Mouse (Mus musculus) thymus, adult 2 months (tissue): ENCODE data around the gene Prkcb.

Experiments used
- CTCF ChIP-seq: fragments of 200-500 bp; IDR thresholded peaks from 2 replicates; pipeline ENCODE4 v1.5.1; 2012; ENCODE audit warnings: mild to moderate bottlenecking, control low read depth, low read length, moderate library complexity, borderline replicate concordance; ENCODE audit not compliant: control insufficient read depth, poor library complexity, insufficient read depth; ENCODE audit errors: extremely low read depth
- POLR2A ChIP-seq: fragments of 200-500 bp; IDR thresholded peaks from 2 replicates; pipeline ENCODE4 v1.6.1; 2012; ENCODE audit warnings: mild to moderate bottlenecking, low read length, control low read depth, moderate library complexity; ENCODE audit not compliant: control insufficient read depth, poor library complexity, insufficient read depth; ENCODE audit errors: extremely low read depth

DNA sequence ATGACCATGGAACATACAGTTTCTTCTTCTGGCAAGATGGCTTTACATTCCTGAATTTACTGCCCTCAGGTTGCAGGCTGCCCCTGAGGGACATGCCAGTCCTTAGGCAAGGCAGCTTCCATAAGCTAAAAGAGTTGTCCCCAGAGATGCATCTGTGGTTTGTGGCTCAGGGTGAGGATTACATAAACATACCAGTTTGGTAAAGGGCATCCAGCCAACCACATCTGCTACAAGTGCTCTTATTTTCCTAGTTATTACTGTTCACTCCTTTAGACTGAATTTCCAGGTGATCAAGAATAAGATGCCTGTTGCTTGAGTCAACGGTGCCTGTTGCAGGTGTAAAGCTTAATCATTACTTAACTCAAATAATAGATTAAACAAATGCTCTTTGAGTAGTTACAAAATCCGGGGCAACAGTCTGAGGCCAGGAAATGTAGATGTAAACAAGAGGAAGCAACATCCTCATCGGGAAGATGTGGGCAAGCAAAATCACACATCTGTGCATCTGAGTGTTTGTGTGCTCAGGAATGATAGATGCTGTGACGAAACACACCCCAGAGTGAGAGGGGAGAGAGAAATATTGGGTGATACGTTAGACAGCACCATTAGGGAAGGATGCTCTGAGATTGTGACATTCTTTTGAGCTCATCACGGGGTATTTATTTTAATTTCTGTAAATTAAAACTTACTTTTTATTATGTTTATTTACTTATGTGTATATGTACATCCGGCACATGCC lies 376.9 kb downstream of the Prkcb start:
- TF ChIP-seq CTCF (no peak), POLR2A (no peak)
